Mouse (Mus musculus) neural tube, embryonic 11.5 days (tissue): ENCODE results near the gene Itga9. TPM values are rescaled to one million over a fixed set of nuclear protein-coding genes. Genes with fewer than 3 reads are reported as not detected.

Source experiments
- ATAC-seq: fragments of 200-750 bp; cut with Nextera tagmentation; 2 replicates; pipeline ENCODE4 v1.8.0; 2017; ENCODE audit warnings: moderate number of reproducible peaks, mild to moderate bottlenecking, moderate TSS enrichment, moderate library complexity; ENCODE audit not compliant: insufficient read depth, low FRiP score, low TSS enrichment
- DNase-seq: peaks from one replicate; pipeline ENCODE4 v3.0.0-alpha.2; 2015; ENCODE audit warnings: low spot score
- H3K27ac ChIP-seq: fragments of 300-500 bp; sonication (generic); 2 replicates; pipeline ENCODE4 v1.5.1; 2014; ENCODE audit warnings: low read depth, mild to moderate bottlenecking, low read length
- H3K27me3 ChIP-seq: fragments of 300-500 bp; sonication (generic); 2 replicates; pipeline ENCODE4 v1.6.1; 2014; ENCODE audit warnings: mild to moderate bottlenecking, low read length, mixed read lengths; ENCODE audit not compliant: control insufficient read depth, insufficient read depth
- H3K36me3 ChIP-seq: fragments of 300-500 bp; sonication (generic); 2 replicates; pipeline ENCODE4 v1.6.1; 2014; ENCODE audit warnings: mild to moderate bottlenecking, low read length, moderate library complexity, mixed read lengths; ENCODE audit not compliant: control insufficient read depth, insufficient read depth
- H3K4me1 ChIP-seq: fragments of 300-500 bp; sonication (generic); 2 replicates; pipeline ENCODE4 v1.6.1; 2014; ENCODE audit warnings: low read length, mixed read lengths; ENCODE audit not compliant: control insufficient read depth, insufficient read depth
- H3K4me2 ChIP-seq: fragments of 300-500 bp; sonication (generic); 2 replicates; pipeline ENCODE4 v1.6.1; 2014; ENCODE audit warnings: low read depth, mild to moderate bottlenecking, moderate library complexity
- H3K4me3 ChIP-seq: fragments of 300-500 bp; sonication (generic); 2 replicates; pipeline ENCODE4 v1.5.1; 2014; ENCODE audit warnings: low read depth, low read length
- H3K9ac ChIP-seq: fragments of 300-500 bp; sonication (generic); 2 replicates; pipeline ENCODE4 v1.6.1; 2014; ENCODE audit warnings: mild to moderate bottlenecking, low read length
- H3K9me3 ChIP-seq: fragments of 300-500 bp; sonication (generic); 2 replicates; pipeline ENCODE4 v1.6.1; 2016; ENCODE audit warnings: low read length; ENCODE audit not compliant: control insufficient read depth
- WGBS: fragments of 180-500 bp; shearing (Covaris S2); extraction: QIAGEN DNeasy Blood & Tissue Kit; methylation state at CpG from one replicate; pipeline ENCODE4 v1.1.7; 2014; 5-methylcytosine and 5-hydroxymethylcytosine counted together
- polyA plus RNA-seq: library from polyadenylated mRNA; unstranded; fragments of >200 nt; fragmentation: Nextera tagmentation; extraction: Ambion mirVana; gene quantifications from 2 replicates; pipeline ENCODE4 v1.2.1, GENCODE M21; 2014

Gene Itga9
- polyA plus RNA-seq, 1 experiment from 2014 or later, result 8.2 TPM

GRCm38 (mm10) chr9:118706176-118706975 is 99.9 kb downstream of the Itga9 start:
- H3K4me1 ChIP-seq, result 0 out of 2 replicates have a peak, but pooled peaks cover under 1% of the 10 kb centered on the region
- H3K9ac ChIP-seq, result no peak overlapping the region
- no peak for ATAC-seq
- no peak overlapping the region for H3K27ac ChIP-seq
- H3K4me3 ChIP-seq, result no peak overlapping the region
- H3K36me3 ChIP-seq, result no peaks in the 10 kb centered on the region
- no peak overlapping the region for H3K4me2 ChIP-seq
- H3K9me3 ChIP-seq, result no peaks in the 10 kb centered on the region
- DNase-seq, result no peak
- no peaks in the 10 kb centered on the region for H3K27me3 ChIP-seq
- 83% methylated on average over 18 of the region's 18 CpGs for WGBS

DNA sequence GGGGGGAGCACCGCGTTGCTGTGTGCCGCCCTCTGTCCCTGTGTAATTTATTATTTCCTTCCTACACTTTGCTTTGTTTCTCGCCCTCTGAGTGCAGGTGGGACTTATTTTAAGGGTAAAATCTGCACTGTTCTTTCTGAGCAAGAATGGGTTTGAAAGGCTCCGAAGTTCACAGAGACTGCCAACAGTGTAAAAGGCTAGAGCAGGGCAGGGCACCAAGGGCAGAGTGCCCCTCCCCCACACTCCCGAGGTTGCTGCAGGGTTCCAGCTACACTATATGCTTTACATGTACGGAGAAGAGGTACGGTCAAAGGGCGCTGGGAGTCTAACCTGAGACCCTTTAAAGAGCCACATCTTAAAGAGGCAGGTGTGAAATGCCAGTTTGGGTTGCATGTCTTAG is 104.1 kb downstream of the Itga9 start:
- DNase-seq, result no peak
- 62% methylated on average over 9 of the region's 9 CpGs for WGBS
- H3K27ac ChIP-seq, result no peak overlapping the region
- no peaks in the 10 kb centered on the region for H3K36me3 ChIP-seq
- H3K4me1 ChIP-seq, result no peaks in the 10 kb centered on the region
- H3K4me2 ChIP-seq, result no peak overlapping the region
- H3K9me3 ChIP-seq, result no peaks in the 10 kb centered on the region
- no peak overlapping the region for H3K4me3 ChIP-seq
- H3K27me3 ChIP-seq, result no peaks in the 10 kb centered on the region
- ATAC-seq, result no peak
- no peak overlapping the region for H3K9ac ChIP-seq

DNA sequence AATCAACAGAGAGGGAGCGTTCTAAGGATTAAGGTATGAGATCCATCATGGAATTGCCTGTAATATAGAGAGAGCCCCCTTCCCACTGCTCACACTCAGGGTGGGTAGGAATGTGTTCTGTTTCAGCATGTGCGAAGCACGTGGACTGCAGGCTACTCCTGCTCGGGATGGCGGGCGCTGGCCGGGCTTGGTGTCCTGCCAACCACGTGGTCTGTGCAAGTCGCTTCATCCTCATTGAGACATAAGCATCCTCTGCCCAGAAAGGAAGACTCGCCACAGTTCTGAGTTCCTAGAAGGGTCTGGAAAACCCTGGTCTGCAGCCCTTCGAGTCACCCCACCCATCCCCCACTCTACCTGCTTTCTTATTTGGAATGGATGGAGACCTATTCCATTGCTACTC is 105.3 kb downstream of the Itga9 start:
- no peaks in the 10 kb centered on the region; the same call in 1 of the 2 replicates for H3K4me1 ChIP-seq
- no peak overlapping the region for H3K4me2 ChIP-seq
- H3K27ac ChIP-seq, result no peak overlapping the region
- DNase-seq, result no peak
- no peaks in the 10 kb centered on the region for H3K27me3 ChIP-seq
- no peak for ATAC-seq
- WGBS, result 87% methylated on average over 11 of the region's 11 CpGs
- H3K9me3 ChIP-seq, result no peaks in the 10 kb centered on the region
- H3K36me3 ChIP-seq, result no peaks in the 10 kb centered on the region
- no peak overlapping the region for H3K4me3 ChIP-seq
- no peak overlapping the region for H3K9ac ChIP-seq

GRCm38 (mm10) chr9:118713515-118713914 is 107.0 kb downstream of the Itga9 start:
- no peak overlapping the region for H3K9ac ChIP-seq
- 85% methylated on average over 8 of the region's 8 CpGs for WGBS
- DNase-seq (no peak), ATAC-seq (no peak)
- no peak overlapping the region for H3K4me3 ChIP-seq
- H3K36me3 ChIP-seq, result no peaks in the 10 kb centered on the region
- no peaks in the 10 kb centered on the region for H3K27me3 ChIP-seq
- no peak overlapping the region for H3K4me2 ChIP-seq
- no peaks in the 10 kb centered on the region; the same call in 1 of the 2 replicates for H3K4me1 ChIP-seq
- no peaks in the 10 kb centered on the region for H3K9me3 ChIP-seq
- no peak overlapping the region for H3K27ac ChIP-seq

GRCm38 (mm10) chr9:118714536-118714935 is 108.0 kb downstream of the Itga9 start:
- no peak for DNase-seq
- no peaks in the 10 kb centered on the region for H3K9me3 ChIP-seq

GRCm38 (mm10) chr9:118715971-118716628 is 109.6 kb downstream of the Itga9 start:
- H3K4me1 ChIP-seq, result no peaks in the 10 kb centered on the region; the same call in 1 of the 2 replicates
- no peak overlapping the region for H3K9ac ChIP-seq
- H3K36me3 ChIP-seq, result no peaks in the 10 kb centered on the region
- H3K27ac ChIP-seq, result no peak overlapping the region
- WGBS, result 86% methylated on average over 9 of the region's 9 CpGs
- no peaks in the 10 kb centered on the region for H3K27me3 ChIP-seq
- no peak overlapping the region for H3K4me2 ChIP-seq
- no peak overlapping the region for H3K4me3 ChIP-seq
- ATAC-seq, result no peak
- no peaks in the 10 kb centered on the region for H3K9me3 ChIP-seq
- DNase-seq, result no peak

More at GRCm38 (mm10) chr9:118714536-118714935, 108.0 kb downstream of the Itga9 start:
- Histone ChIP-seq H3K27ac (no peak overlapping the region), H3K27me3 (no peaks in the 10 kb centered on the region), H3K9ac (no peak overlapping the region), H3K4me2 (no peak overlapping the region), H3K4me3 (no peak overlapping the region), H3K4me1 (no peaks in the 10 kb centered on the region; the same call in 1 of the 2 replicates), H3K36me3 (no peaks in the 10 kb centered on the region)
- WGBS, result 82% methylated on average over 5 of the region's 5 CpGs
- ATAC-seq, result no peak

DNA sequence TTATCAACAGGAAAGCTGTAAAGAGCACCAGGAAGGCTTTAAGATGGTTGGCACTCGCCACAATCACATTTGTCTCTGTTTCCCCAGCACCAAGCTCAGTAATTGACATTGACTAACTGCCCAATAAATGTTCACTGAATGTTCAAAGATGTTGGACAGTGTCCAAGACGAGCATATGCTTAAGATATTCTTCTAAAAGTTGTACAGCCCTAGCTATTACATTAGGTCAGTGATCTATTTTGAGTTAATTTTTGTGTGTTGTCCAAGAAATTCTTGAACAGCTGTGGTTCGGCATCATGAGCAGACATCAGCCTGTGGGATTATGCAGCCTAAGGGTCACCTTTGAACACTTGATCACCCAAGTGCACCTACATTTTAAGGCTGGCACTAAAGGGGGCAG is 110.9 kb downstream of the Itga9 start:
- Histone ChIP-seq H3K27ac (no peak overlapping the region), H3K9me3 (no peaks in the 10 kb centered on the region), H3K4me3 (no peak overlapping the region), H3K27me3 (no peaks in the 10 kb centered on the region), H3K9ac (no peak overlapping the region), H3K36me3 (no peaks in the 10 kb centered on the region), H3K4me2 (no peak overlapping the region), H3K4me1 (no peaks in the 10 kb centered on the region; the same call in 1 of the 2 replicates)
- WGBS, result 80% methylated on average over 3 of the region's 3 CpGs
- DNase-seq (no peak), ATAC-seq (no peak)

DNA sequence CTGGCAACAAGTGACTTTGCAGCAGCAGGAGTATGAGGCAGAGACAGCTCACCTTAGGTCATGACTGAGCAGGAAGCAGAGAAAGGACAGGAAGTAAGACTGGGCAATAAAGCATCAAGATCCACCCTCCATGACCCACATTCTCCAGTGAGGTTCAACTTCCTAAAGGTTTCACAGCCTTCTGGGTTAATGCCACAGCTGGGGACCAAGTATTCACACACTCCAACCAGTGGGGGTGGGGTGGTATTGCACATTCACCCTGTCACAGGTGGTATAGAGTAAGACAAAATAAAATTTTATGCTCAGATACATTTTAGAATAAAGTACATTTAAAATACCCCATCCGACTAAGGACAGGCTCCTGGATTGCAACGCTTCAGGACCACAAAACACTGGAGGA is 112.0 kb downstream of the Itga9 start:
- WGBS, result 91% methylated on average over 2 of the region's 2 CpGs
- no peaks in the 10 kb centered on the region for H3K9me3 ChIP-seq
- no peaks in the 10 kb centered on the region for H3K27me3 ChIP-seq
- H3K4me1 ChIP-seq, result no peaks in the 10 kb centered on the region; the same call in 1 of the 2 replicates
- no peaks in the 10 kb centered on the region for H3K36me3 ChIP-seq
- no peak for DNase-seq
- H3K9ac ChIP-seq, result no peak overlapping the region
- H3K4me2 ChIP-seq, result no peak overlapping the region
- no peak overlapping the region for H3K4me3 ChIP-seq
- no peak overlapping the region for H3K27ac ChIP-seq
- ATAC-seq, result no peak

- no peaks in the 10 kb centered on the region for H3K36me3 ChIP-seq
- ATAC-seq, result no peak
Measured at GRCm38 (mm10) chr9:118721056-118721455, 114.6 kb downstream of the Itga9 start.

More at GRCm38 (mm10) chr9:118721056-118721455, 114.6 kb downstream of the Itga9 start:
- H3K9ac ChIP-seq, result no peak overlapping the region
- no peak for DNase-seq
- H3K9me3 ChIP-seq, result no peaks in the 10 kb centered on the region
- no peak overlapping the region for H3K4me3 ChIP-seq
- no peak overlapping the region for H3K27ac ChIP-seq
- 87% methylated on average over 6 of the region's 6 CpGs for WGBS
- H3K4me2 ChIP-seq, result no peak overlapping the region
- H3K4me1 ChIP-seq, result no peaks in the 10 kb centered on the region; the same call in 1 of the 2 replicates
- no peaks in the 10 kb centered on the region for H3K27me3 ChIP-seq
